Mouse (Mus musculus) heart, adult 9 months (tissue): ENCODE data around the gene Tarsl2.

ENCODE experiments used
- DNase-seq, 2 experiments: peaks; one replicate each; pipeline ENCODE4 v3.0.0; 2022; ENCODE audit warnings: low spot score in 2 of 2

Gene Tarsl2

DNA sequence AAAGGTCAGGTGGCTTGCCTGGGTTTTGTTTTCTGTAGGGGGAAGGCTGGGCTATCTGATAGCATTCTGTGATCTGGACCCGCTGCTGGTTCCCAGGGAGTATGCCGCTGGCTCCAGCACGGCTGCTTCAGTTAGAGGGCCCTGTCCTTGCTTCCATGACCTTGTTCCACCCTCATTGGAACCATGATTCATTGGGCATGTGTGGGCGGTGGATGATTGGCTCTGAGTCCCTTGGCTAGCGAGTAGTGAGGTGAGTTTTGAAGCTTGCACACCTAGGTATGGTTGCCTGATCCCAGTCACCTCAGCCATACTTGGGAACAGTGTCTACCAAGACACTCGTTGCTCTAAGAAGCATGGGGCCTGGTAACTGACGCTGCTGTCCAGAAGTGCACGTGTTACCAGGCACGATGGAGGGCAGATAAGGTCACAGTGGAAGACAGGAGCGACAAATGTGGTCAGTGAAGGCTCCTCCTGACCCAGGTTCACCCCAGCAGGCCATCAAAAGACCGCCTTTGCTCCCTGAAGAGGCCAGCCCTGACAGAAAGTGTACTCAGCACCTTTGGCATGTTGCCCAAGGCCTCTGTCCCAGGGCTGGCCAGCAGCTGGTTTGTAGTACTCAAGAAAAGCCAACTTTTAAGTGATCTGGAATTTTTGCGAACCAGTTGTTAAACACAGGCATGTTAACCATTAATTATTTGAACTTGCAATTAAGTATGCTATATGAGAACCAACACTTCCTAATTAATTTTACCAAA, 92.8 kb downstream of the Tarsl2 start:
- peak; percentile 23 to 40 for DNase-seq
